Mouse (Mus musculus) forebrain, embryonic 15.5 days (tissue): ENCODE data around the gene Map7. TPM values are rescaled to one million over a fixed set of nuclear protein-coding genes. Genes with fewer than 3 reads are reported as not detected.

Experiments used
- ATAC-seq: fragments of 200-750 bp; cut with Nextera tagmentation; replicated peaks from 2 replicates; pipeline ENCODE4 v1.8.0; 2017; ENCODE audit warnings: mild to moderate bottlenecking, moderate TSS enrichment, moderate library complexity
- H3K27ac ChIP-seq: fragments of 300-500 bp; sonication (generic); replicated peaks from 2 replicates; pipeline ENCODE4 v1.5.1; 2015; ENCODE audit warnings: mild to moderate bottlenecking, inconsistent platforms
- H3K27me3 ChIP-seq: fragments of 300-500 bp; sonication (generic); 2 replicates; pipeline ENCODE4 v1.6.1; 2015; ENCODE audit warnings: inconsistent platforms
- H3K36me3 ChIP-seq: fragments of 300-500 bp; sonication (generic); 2 replicates; pipeline ENCODE4 v1.6.1; 2015; ENCODE audit warnings: mild to moderate bottlenecking, inconsistent platforms
- H3K4me1 ChIP-seq: fragments of 300-500 bp; sonication (generic); 2 replicates; pipeline ENCODE4 v1.6.1; 2015; ENCODE audit warnings: inconsistent platforms
- H3K4me2 ChIP-seq: fragments of 300-500 bp; sonication (generic); replicated peaks from 2 replicates; pipeline ENCODE4 v1.6.1; 2015; ENCODE audit warnings: mild to moderate bottlenecking, inconsistent platforms
- H3K4me3 ChIP-seq: fragments of 300-500 bp; sonication (generic); 2 replicates; pipeline ENCODE4 v1.5.1; 2015; ENCODE audit warnings: mild to moderate bottlenecking, inconsistent platforms
- H3K9ac ChIP-seq: fragments of 300-500 bp; sonication (generic); replicated peaks from 2 replicates; pipeline ENCODE4 v1.6.1; 2015; ENCODE audit warnings: mild to moderate bottlenecking, inconsistent platforms
- H3K9me3 ChIP-seq: fragments of 300-500 bp; sonication (generic); 2 replicates; pipeline ENCODE4 v1.6.1; 2016; ENCODE audit warnings: inconsistent platforms
- WGBS: fragments of 180-500 bp; shearing (Covaris S2); methylation state at CpG from one replicate; pipeline ENCODE4 v1.1.7; 2015; ENCODE audit warnings: mixed read lengths; 5-methylcytosine and 5-hydroxymethylcytosine counted together
- polyA plus RNA-seq: library from polyadenylated mRNA; unstranded; fragments of >200 nt; fragmentation: Nextera tagmentation; extraction: Ambion mirVana; gene quantifications from 2 replicates; pipeline ENCODE4 v1.2.1, GENCODE M21; 2015

Map7 gene
- polyA plus RNA-seq, 1 experiment from 2014 or later = 4.7 TPM

DNA sequence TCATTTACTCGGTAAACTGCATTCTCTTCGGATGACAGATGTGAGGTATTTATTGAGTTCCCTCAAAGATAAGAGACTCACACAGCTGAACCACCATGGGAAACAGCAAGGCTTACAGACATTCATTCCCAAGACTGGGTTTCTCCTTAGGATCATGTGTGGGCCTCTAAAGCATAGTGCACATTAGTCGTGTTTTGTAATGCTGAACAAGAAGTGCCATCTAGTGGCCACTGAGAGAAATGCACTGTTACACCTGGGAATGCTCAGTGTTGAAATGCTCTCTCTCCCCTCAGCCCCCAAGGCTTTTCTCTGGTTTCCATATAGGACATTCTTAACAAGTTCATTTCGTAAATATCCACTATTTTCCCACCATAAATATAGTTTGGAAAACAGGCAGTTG is 23.0 kb upstream of the Map7 start:
- no peaks in the 10 kb centered on the region for H3K9me3 ChIP-seq
- ATAC-seq = peak; percentile 77
- no peak overlapping the region for H3K4me2 ChIP-seq
- H3K36me3 ChIP-seq = no peaks in the 10 kb centered on the region
- no peaks in the 10 kb centered on the region for H3K4me1 ChIP-seq
- WGBS = 52% methylated on average over 4 of the region's 4 CpGs
- no peaks in the 10 kb centered on the region for H3K27me3 ChIP-seq
- no peak overlapping the region for H3K9ac ChIP-seq
- H3K27ac ChIP-seq = no peak overlapping the region
- H3K4me3 ChIP-seq = no peak overlapping the region

GRCm38 (mm10) chr10:20132933-20133652 is 15.2 kb upstream of the Map7 start:
- no peaks in the 10 kb centered on the region for H3K4me1 ChIP-seq
- no peak overlapping the region for H3K9ac ChIP-seq
- no peak overlapping the region for H3K27ac ChIP-seq
- no peak overlapping the region for H3K4me2 ChIP-seq
- no peaks in the 10 kb centered on the region for H3K9me3 ChIP-seq
- no peaks in the 10 kb centered on the region for H3K27me3 ChIP-seq
- no peaks in the 10 kb centered on the region for H3K36me3 ChIP-seq
- no peak for ATAC-seq
- WGBS = 90% methylated on average over 12 of the region's 12 CpGs
- no peak overlapping the region for H3K4me3 ChIP-seq

GRCm38 (mm10) chr10:20135350-20136058 is 12.8 kb upstream of the Map7 start:
- Histone ChIP-seq H3K4me2 (no peak overlapping the region), H3K27ac (no peak overlapping the region), H3K9ac (no peak overlapping the region), H3K4me3 (no peak overlapping the region), H3K27me3 (no peaks in the 10 kb centered on the region), H3K36me3 (no peaks in the 10 kb centered on the region), H3K9me3 (no peaks in the 10 kb centered on the region), H3K4me1 (no peaks in the 10 kb centered on the region)
- 80% methylated on average over 15 of the region's 15 CpGs for WGBS
- no peak for ATAC-seq

DNA sequence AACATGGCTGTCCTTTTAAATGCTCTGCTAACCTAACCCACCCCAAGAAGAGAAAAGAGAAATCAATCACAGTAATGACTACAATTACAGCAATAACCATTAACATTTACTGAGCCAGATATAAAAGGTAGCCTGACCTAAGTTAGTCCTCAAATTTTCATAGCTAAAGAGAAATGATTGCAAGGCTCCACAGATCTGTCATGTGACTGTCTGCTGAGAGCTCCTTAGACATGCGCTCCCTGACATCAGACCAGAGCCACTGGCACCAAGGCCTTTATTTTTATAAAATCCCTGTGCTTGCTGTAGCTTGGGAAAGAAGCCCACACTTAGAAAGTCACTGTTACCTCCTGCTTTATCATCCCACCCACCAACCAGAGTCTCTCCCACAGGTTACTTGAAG is 11.8 kb upstream of the Map7 start:
- Histone ChIP-seq H3K4me2 (no peak overlapping the region), H3K4me1 (no peaks in the 10 kb centered on the region), H3K9ac (no peak overlapping the region), H3K4me3 (no peak overlapping the region), H3K27ac (no peak overlapping the region), H3K9me3 (no peaks in the 10 kb centered on the region), H3K27me3 (no peaks in the 10 kb centered on the region), H3K36me3 (no peaks in the 10 kb centered on the region)
- 95% methylated on average over 1 of the region's 1 CpGs for WGBS
- ATAC-seq = no peak

DNA sequence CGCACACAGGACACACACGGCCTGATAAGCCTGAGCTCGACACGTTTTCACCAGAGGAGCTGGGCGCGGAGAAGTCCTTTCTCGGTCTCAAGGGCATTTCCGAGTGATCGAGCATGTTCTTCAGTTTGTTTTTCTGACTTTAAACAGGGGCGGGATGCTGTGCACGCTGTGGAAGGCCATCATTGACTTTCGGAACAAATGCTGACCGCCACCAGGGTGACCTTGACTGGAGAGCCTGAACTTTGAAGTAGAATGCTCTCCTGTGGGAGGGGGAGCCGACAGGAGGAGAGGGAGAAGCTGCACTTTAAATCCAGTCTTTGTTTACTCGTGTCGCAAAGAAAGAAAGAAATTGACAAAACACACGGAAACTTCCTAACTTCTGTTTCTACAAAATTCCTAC is 6.9 kb upstream of the Map7 start:
- Histone ChIP-seq H3K36me3 (no peaks in the 10 kb centered on the region), H3K27me3 (no peaks in the 10 kb centered on the region), H3K27ac (no peak overlapping the region), H3K4me1 (no peaks in the 10 kb centered on the region), H3K9me3 (no peaks in the 10 kb centered on the region), H3K4me3 (no peak overlapping the region), H3K9ac (no peak overlapping the region), H3K4me2 (no peak overlapping the region)
- WGBS = 60% methylated on average over 17 of the region's 17 CpGs
- ATAC-seq = no peak

GRCm38 (mm10) chr10:20148773-20149120 is 476 bp downstream of the Map7 start:
- H3K27me3 ChIP-seq = peaks cover 26% of the 10 kb centered on the region
- ATAC-seq = peak; percentile 77
- WGBS = 0% methylated on average over 51 of the region's 58 CpGs

DNA sequence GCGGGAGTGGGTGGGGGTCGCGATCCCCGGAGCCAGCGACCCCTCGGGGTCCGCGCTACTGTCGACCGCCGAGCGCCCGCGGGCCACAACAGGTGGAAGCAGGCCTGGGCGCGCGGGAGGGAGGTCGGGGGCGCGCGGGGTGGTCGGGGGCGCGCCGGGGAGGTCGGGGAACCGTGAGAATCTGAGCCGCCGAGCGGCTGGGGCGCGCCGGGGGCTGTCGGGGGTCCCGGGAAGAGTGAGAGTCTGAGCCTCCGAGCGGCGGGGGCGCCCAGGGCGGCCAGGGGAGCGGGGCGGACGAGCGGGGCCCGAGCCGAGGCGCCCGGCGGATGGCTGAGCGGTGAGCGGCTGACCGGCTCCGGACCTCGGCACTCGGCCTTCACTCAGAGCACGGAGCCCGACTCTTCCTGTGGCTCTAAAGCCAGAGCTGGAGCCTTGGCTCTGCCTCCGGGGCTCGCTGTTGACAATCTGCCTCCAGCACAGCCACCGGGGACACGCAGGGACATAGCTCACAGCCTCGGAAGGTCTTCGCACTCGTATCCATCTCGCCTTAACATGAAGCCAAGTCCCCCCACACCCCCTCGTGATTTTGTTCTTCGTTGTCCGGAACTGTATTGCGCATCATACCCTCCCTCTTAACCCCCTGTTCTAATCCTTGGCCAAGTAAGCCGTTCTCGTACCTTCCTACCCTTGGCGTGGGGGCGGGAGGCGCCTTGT is 1.0 kb downstream of the Map7 start:
- under 1% methylated on average over 61 of the region's 74 CpGs for WGBS
- H3K27ac ChIP-seq = no peak overlapping the region
- ATAC-seq = peak; percentile 71
- H3K4me2 ChIP-seq = peak overlapping the region; percentile 98
- H3K36me3 ChIP-seq = no peaks in the 10 kb centered on the region
- no peaks in the 10 kb centered on the region for H3K9me3 ChIP-seq
- H3K9ac ChIP-seq = peak overlapping the region; percentile 53
- peak overlapping the region; percentile 69 for H3K4me3 ChIP-seq
- H3K4me1 ChIP-seq = peaks cover 22% of the 10 kb centered on the region
- H3K27me3 ChIP-seq = peaks cover 26% of the 10 kb centered on the region

More at GRCm38 (mm10) chr10:20148773-20149120, 476 bp downstream of the Map7 start:
- Histone ChIP-seq H3K9me3 (no peaks in the 10 kb centered on the region), H3K4me3 (peak overlapping the region; percentile 69), H3K4me2 (peak overlapping the region; percentile 98), H3K9ac (peak overlapping the region; percentile 53), H3K36me3 (no peaks in the 10 kb centered on the region), H3K4me1 (peaks cover 22% of the 10 kb centered on the region), H3K27ac (no peak overlapping the region)

DNA sequence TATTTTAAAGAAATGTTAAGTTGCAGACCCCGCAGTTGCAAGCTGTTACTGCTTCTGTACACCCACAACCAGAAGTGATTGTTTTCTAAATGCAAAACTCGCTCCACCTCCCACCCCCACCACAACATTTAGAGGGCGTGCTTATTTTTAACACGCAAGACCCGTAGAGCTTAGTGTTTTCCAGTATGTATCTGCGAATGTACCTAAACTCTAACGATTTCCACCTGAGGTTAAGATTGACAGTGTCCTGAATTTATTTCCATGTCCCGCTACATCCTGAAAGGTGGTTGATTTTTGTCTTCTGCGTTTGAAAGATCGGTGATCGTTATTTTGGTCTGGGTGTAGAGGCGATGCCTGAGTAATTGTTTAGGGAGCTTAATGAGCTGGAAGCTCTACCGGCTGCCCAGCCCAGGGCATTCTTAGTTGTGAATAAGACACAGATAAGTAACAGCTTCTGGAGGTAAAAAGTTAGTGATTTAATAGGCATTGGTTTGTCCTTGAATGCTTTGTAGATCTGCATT is 1.6 kb downstream of the Map7 start:
- H3K9me3 ChIP-seq = no peaks in the 10 kb centered on the region
- H3K27ac ChIP-seq = no peak overlapping the region
- H3K36me3 ChIP-seq = no peaks in the 10 kb centered on the region
- peaks cover 22% of the 10 kb centered on the region for H3K4me1 ChIP-seq
- WGBS = 1% methylated on average over 13 of the region's 13 CpGs
- peak overlapping the region; percentile 98 for H3K4me2 ChIP-seq
- no peak for ATAC-seq
- peaks cover 26% of the 10 kb centered on the region for H3K27me3 ChIP-seq
- H3K9ac ChIP-seq = peak overlapping the region; percentile 53
- peak overlapping the region; percentile 69 for H3K4me3 ChIP-seq

GRCm38 (mm10) chr10:20152131-20152530 is 3.9 kb downstream of the Map7 start:
- Histone ChIP-seq H3K4me2 (no peak overlapping the region), H3K36me3 (no peaks in the 10 kb centered on the region), H3K27me3 (peaks cover 20% of the 10 kb centered on the region), H3K9ac (no peak overlapping the region), H3K27ac (no peak overlapping the region), H3K9me3 (no peaks in the 10 kb centered on the region), H3K4me1 (peaks cover 22% of the 10 kb centered on the region), H3K4me3 (no peak overlapping the region)
- WGBS = 94% methylated on average over 1 of the region's 1 CpGs
- ATAC-seq = no peak

- Histone ChIP-seq H3K9me3 (no peaks in the 10 kb centered on the region), H3K36me3 (no peaks in the 10 kb centered on the region), H3K9ac (no peak overlapping the region), H3K4me3 (no peak overlapping the region), H3K4me1 (peaks cover 17% of the 10 kb centered on the region), H3K27ac (no peak overlapping the region), H3K27me3 (peaks cover 13% of the 10 kb centered on the region), H3K4me2 (no peak overlapping the region)
- ATAC-seq = no peak
- WGBS = 30% methylated on average over 2 of the region's 2 CpGs
Observed at GRCm38 (mm10) chr10:20153507-20153906, 5.2 kb downstream of the Map7 start.

DNA sequence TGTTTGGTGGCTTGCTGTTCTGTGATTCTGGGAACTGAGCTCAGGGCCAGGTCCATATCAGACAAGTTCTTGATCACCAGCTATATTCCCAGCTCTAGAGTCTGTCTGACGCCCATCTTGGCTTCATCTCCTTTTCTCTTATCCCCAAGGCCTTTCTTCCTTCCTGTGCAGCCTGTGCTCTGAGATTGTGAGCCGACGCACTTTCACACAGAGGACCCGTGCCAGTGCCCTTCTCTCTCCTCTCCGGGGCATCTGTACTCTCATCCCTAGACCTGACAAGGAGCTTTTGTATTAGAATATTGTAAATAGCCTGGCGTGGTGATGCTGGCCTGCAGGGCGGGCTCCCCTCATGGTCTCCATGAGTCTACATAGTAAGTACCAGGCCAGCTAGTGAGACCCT is 7.1 kb downstream of the Map7 start:
- WGBS = 80% methylated on average over 7 of the region's 7 CpGs
- Histone ChIP-seq H3K27me3 (peaks cover 6% of the 10 kb centered on the region), H3K4me1 (no peaks in the 10 kb centered on the region), H3K4me3 (no peak overlapping the region), H3K36me3 (no peaks in the 10 kb centered on the region), H3K4me2 (no peak overlapping the region), H3K9me3 (no peaks in the 10 kb centered on the region), H3K27ac (no peak overlapping the region), H3K9ac (no peak overlapping the region)
- no peak for ATAC-seq
